Mouse (Mus musculus) kidney, embryonic 16.5 days (tissue): ENCODE measurements around the gene Cacnb3. TPM values are rescaled to one million over a fixed set of nuclear protein-coding genes. Genes with fewer than 3 reads are reported as not detected.

Source experiments
- ATAC-seq: fragments of 200-750 bp; cut with Nextera tagmentation; 2 replicates; pipeline ENCODE4 v1.8.0; 2017; ENCODE audit warnings: moderate TSS enrichment; ENCODE audit not compliant: low FRiP score, low TSS enrichment
- H3K27ac ChIP-seq: fragments of 300-500 bp; sonication (generic); 2 replicates; pipeline ENCODE4 v1.5.1; 2014; ENCODE audit warnings: low read length
- H3K27me3 ChIP-seq: fragments of 300-500 bp; sonication (generic); 2 replicates; pipeline ENCODE4 v1.6.1; 2014; ENCODE audit warnings: low read length, control low read depth, mixed read lengths; ENCODE audit not compliant: insufficient read depth
- H3K36me3 ChIP-seq: fragments of 300-500 bp; sonication (generic); 2 replicates; pipeline ENCODE4 v1.6.1; 2014; ENCODE audit warnings: low read length, control low read depth, mixed read lengths; ENCODE audit not compliant: insufficient read depth
- H3K4me1 ChIP-seq: fragments of 300-500 bp; sonication (generic); 2 replicates; pipeline ENCODE4 v1.6.1; 2014; ENCODE audit warnings: low read length, control low read depth, mixed read lengths; ENCODE audit not compliant: insufficient read depth
- H3K4me2 ChIP-seq: fragments of 300-500 bp; sonication (generic); replicated peaks from 2 replicates; pipeline ENCODE4 v1.6.1; 2014; ENCODE audit warnings: low read depth, low read length
- H3K4me3 ChIP-seq: fragments of 300-500 bp; sonication (generic); 2 replicates; pipeline ENCODE4 v1.5.1; 2014; ENCODE audit warnings: mild to moderate bottlenecking, low read length
- H3K9ac ChIP-seq: fragments of 300-500 bp; sonication (generic); replicated peaks from 2 replicates; pipeline ENCODE4 v1.6.1; 2014; ENCODE audit warnings: low read length
- H3K9me3 ChIP-seq: fragments of 300-500 bp; sonication (generic); 2 replicates; pipeline ENCODE4 v1.6.1; 2016; ENCODE audit warnings: low read length, control low read depth
- WGBS: fragments of 180-500 bp; shearing (Covaris S2); extraction: QIAGEN DNeasy Blood & Tissue Kit; methylation state at CpG from one replicate; pipeline ENCODE4 v1.1.7; 2014; 5-methylcytosine and 5-hydroxymethylcytosine counted together
- polyA plus RNA-seq: library from polyadenylated mRNA; unstranded; fragments of >200 nt; fragmentation: Nextera tagmentation; extraction: Ambion mirVana; gene quantifications from 2 replicates; pipeline ENCODE4 v1.2.1, GENCODE M21; 2015

Gene Cacnb3
- polyA plus RNA-seq, 1 experiment from 2014 or later, result 34.9 TPM

DNA sequence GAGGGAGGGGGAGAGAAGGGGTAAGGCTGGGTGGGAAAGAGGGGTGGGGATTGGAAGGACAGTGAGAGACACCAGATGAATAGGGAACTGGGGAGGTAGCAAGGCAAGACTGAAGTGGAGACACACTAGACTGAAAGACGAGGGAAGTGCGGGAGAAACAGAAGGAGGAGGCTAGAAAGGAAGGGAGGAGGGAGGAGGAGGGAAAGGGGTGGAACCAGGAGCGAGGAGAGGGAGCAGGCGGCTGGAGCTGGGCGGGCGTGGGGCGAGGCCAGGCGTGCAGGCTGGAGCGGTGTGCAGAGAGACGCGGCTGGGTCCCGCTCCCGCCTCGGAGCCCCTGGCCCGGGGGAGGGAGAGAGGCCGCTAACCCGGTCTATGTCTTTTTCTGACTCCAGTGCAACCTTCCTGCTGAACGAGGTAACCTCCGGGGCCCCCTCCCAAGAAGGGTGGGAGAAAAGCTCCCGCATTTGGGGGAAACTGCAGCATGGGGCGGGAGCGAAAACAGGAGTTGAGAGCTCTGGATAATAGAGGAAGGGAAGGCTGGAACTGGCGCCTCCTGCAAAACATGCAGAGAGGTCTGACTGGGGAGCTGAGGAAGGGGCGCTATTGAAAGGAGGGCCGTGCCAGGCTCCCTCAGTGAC lies 1.6 kb downstream of the Cacnb3 start:
- Histone ChIP-seq H3K9ac (peak overlapping the region; percentile 66), H3K27me3 (peaks cover 25% of the 10 kb centered on the region), H3K4me1 (peaks cover 74% of the 10 kb centered on the region), H3K27ac (peak overlapping the region; percentile 31; the same call in 1 of the 2 replicates), H3K4me2 (peak overlapping the region; percentile 99), H3K4me3 (peak overlapping the region; percentile 86), H3K9me3 (no peaks in the 10 kb centered on the region), H3K36me3 (no peaks in the 10 kb centered on the region)
- peak; percentile 71 for ATAC-seq
- WGBS, result under 1% methylated on average over 15 of the region's 25 CpGs

DNA sequence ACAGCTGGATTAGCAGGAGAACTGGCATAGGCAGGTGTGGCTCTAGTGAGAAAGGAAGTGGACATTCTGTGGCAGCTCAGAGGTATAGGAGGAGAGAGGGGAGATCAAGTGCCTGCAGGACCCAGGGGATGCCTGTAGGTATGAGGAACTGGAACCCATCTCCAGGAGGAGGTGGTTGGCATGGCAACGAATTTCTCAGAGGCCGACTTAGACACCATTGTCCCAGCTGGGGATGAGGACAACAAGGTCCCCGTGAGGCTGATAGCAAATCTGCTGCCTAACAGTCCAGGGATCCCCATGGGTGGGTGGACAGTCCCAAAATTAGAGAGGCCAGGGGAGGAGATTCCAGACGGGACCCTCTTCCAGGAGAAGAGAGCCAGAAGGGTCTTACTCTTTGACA lies 2.3 kb downstream of the Cacnb3 start:
- peak overlapping the region; percentile 86 for H3K4me3 ChIP-seq
- no peak overlapping the region for H3K27ac ChIP-seq
- H3K9me3 ChIP-seq, result no peaks in the 10 kb centered on the region
- H3K4me2 ChIP-seq, result peak overlapping the region; percentile 99
- no peak for ATAC-seq
- H3K9ac ChIP-seq, result peak overlapping the region; percentile 66
- H3K4me1 ChIP-seq, result peaks cover 74% of the 10 kb centered on the region
- no peaks in the 10 kb centered on the region for H3K36me3 ChIP-seq
- WGBS, result 6% methylated on average over 4 of the region's 4 CpGs
- peaks cover 25% of the 10 kb centered on the region for H3K27me3 ChIP-seq

DNA sequence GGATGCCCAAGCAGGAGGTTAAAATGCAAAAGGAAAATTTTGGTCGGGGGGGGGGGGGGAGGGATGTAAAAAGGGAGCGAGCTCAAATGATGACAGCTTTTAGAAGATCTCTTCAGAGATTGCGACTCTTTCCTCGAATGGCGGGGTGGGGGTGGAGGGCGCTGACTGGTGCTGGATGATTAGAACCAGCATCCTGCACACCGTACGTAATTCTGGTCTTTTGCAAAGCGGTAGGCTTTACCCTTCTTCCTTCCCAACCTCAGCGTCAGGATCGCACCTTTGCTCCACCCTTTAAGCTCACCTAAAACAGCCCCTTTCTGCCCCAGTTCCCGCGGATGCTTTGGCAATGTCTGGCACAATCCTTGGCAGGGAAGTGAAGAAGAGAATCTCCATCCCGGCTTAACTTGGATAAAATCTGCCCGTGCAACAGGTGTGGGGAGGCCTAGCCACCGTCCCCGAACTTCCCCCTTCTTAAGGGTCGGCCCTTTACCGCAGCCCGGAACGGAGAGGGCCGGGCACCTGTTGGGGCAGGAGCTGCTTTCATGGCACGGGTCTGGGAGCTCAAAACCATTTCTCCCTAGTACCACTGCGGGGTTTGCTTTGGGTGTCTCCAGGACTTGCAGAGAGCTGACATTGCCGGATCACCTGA lies 3.3 kb downstream of the Cacnb3 start:
- H3K4me3 ChIP-seq, result peak overlapping the region; percentile 86
- peak overlapping the region; percentile 99 for H3K4me2 ChIP-seq
- peak; percentile 3; the same call in 1 of the 2 replicates for ATAC-seq
- H3K9me3 ChIP-seq, result no peaks in the 10 kb centered on the region
- 0 out of 2 replicates have a peak overlapping the region, but pooled peaks have one; percentile 79 for H3K27ac ChIP-seq
- peaks cover 25% of the 10 kb centered on the region for H3K27me3 ChIP-seq
- H3K4me1 ChIP-seq, result peaks cover 64% of the 10 kb centered on the region
- H3K9ac ChIP-seq, result peak overlapping the region; percentile 89
- WGBS, result under 1% methylated on average over 25 of the region's 25 CpGs
- H3K36me3 ChIP-seq, result no peaks in the 10 kb centered on the region

DNA sequence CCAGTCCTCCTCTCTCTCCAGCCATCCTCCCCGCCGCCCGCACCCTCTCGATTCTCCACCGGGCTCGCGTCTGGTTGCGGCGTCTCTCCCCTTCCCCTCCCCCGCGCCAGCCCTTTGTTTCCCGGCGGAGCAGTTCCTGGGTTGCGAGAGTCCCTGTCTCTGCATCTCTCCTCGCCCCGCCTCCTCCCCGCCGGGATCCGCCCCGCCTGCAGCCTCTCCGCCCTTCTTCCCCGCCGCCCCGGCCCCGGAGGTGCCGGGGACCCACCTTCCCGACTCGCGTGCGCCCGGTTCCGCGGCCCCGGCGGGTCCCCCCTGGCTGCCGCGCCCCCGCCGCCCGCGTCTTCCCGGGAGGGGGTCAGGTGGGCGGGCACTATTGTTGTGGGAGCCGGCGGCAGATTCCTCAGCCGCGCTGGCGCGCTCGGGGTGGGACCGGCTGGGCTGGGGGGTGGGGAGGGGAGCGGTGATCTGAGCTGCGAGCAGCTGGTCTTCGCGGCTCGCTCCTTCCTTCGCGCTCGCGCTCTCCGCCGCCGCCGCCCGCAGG lies 4.0 kb downstream of the Cacnb3 start:
- peak; percentile 64 for ATAC-seq
- Histone ChIP-seq H3K4me3 (peak overlapping the region; percentile 86), H3K27me3 (peaks cover 22% of the 10 kb centered on the region), H3K4me2 (peak overlapping the region; percentile 99), H3K27ac (peak overlapping the region; percentile 79), H3K36me3 (no peaks in the 10 kb centered on the region), H3K9ac (peak overlapping the region; percentile 89), H3K9me3 (no peaks in the 10 kb centered on the region), H3K4me1 (peaks cover 58% of the 10 kb centered on the region)
- WGBS, result under 1% methylated on average over 40 of the region's 65 CpGs

- peaks cover 17% of the 10 kb centered on the region for H3K27me3 ChIP-seq
- 0 out of 2 replicates have a peak, but pooled peaks cover 3% of the 10 kb centered on the region for H3K36me3 ChIP-seq
- ATAC-seq, result no peak
- peaks cover 52% of the 10 kb centered on the region for H3K4me1 ChIP-seq
- H3K4me3 ChIP-seq, result peak overlapping the region; percentile 86
- peak overlapping the region; percentile 99 for H3K4me2 ChIP-seq
- H3K27ac ChIP-seq, result no peak overlapping the region; the same call in 1 of the 2 replicates
- no peaks in the 10 kb centered on the region for H3K9me3 ChIP-seq
- WGBS, result 3% methylated on average over 21 of the region's 21 CpGs
- peak overlapping the region; percentile 89 for H3K9ac ChIP-seq
These were observed 4.7 kb downstream of the Cacnb3 start for GRCm38 (mm10) chr15:98635291-98635841.

DNA sequence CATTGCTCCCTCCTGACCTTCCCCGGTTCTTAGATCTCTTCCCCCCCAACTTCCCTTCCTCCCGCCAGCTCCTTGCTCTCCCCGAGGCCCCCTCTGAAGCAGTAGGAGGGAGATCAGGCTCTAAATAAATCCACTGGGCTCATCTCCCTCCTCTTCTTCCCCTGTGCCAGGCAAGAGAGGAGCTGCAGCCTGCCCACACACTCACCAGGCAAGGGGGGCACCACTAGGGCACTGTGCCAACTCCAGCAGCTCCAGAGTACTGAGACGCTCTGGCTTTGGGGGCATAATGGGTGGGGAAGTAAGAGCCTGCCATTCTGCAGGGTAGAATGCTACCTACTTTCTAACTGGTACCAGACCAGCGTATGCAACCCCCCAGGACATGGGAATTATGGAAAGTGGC lies 5.9 kb downstream of the Cacnb3 start:
- no peak for ATAC-seq
- H3K27me3 ChIP-seq, result peaks cover 9% of the 10 kb centered on the region
- no peak overlapping the region for H3K4me3 ChIP-seq
- 46% methylated on average over 5 of the region's 5 CpGs for WGBS
- no peaks in the 10 kb centered on the region for H3K9me3 ChIP-seq
- no peak overlapping the region for H3K27ac ChIP-seq
- peaks cover 41% of the 10 kb centered on the region for H3K4me1 ChIP-seq
- no peak overlapping the region for H3K9ac ChIP-seq
- 0 out of 2 replicates have a peak, but pooled peaks cover 9% of the 10 kb centered on the region for H3K36me3 ChIP-seq
- peak overlapping the region; percentile 99 for H3K4me2 ChIP-seq

GRCm38 (mm10) chr15:98637155-98637554 lies 6.5 kb downstream of the Cacnb3 start:
- H3K27me3 ChIP-seq, result peaks cover 8% of the 10 kb centered on the region
- no peak overlapping the region for H3K4me2 ChIP-seq
- no peak for ATAC-seq
- H3K27ac ChIP-seq, result no peak overlapping the region
- 59% methylated on average over 3 of the region's 3 CpGs for WGBS
- H3K9ac ChIP-seq, result no peak overlapping the region
- H3K9me3 ChIP-seq, result no peaks in the 10 kb centered on the region
- peaks cover 15% of the 10 kb centered on the region; the same call in 1 of the 2 replicates for H3K36me3 ChIP-seq
- peaks cover 34% of the 10 kb centered on the region for H3K4me1 ChIP-seq
- no peak overlapping the region for H3K4me3 ChIP-seq

DNA sequence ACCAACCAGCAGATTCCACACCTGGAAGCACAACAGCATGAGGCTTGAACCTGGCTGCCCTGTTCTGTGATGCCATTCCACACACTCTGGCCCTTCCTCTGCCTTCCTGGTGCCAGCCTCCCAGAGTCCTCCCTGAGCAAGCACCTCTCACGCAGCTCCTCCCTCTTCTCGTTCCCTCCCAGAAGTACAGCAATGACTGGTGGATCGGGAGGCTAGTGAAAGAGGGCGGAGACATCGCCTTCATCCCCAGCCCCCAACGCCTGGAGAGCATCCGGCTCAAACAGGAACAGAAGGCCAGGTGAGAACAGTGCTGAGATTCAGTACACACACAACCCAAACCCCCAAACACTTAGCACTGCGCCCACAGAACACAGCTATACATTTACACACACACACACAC lies 9.5 kb downstream of the Cacnb3 start:
- Histone ChIP-seq H3K4me1 (peaks cover 15% of the 10 kb centered on the region), H3K4me2 (no peak overlapping the region), H3K27ac (no peak overlapping the region), H3K4me3 (no peak overlapping the region), H3K9ac (no peak overlapping the region), H3K36me3 (peaks cover 42% of the 10 kb centered on the region), H3K9me3 (no peaks in the 10 kb centered on the region), H3K27me3 (no peaks in the 10 kb centered on the region; the same call in 1 of the 2 replicates)
- ATAC-seq, result 0 out of 2 replicates have a peak, but pooled peaks have one; percentile 25
- 35% methylated on average over 8 of the region's 8 CpGs for WGBS

GRCm38 (mm10) chr15:98644406-98644805 lies 13.8 kb downstream of the Cacnb3 start:
- H3K36me3 ChIP-seq, result peaks cover 84% of the 10 kb centered on the region
- no peak overlapping the region for H3K4me3 ChIP-seq
- no peaks in the 10 kb centered on the region for H3K4me1 ChIP-seq
- ATAC-seq, result no peak
- 83% methylated on average over 12 of the region's 12 CpGs for WGBS
- no peaks in the 10 kb centered on the region for H3K27me3 ChIP-seq
- H3K4me2 ChIP-seq, result no peak overlapping the region
- H3K9me3 ChIP-seq, result no peaks in the 10 kb centered on the region
- no peak overlapping the region for H3K9ac ChIP-seq
- no peak overlapping the region for H3K27ac ChIP-seq
